Mouse (Mus musculus) neural tube, embryonic 15.5 days (tissue): ENCODE measurements around the gene Fam178b. TPM values are rescaled to one million over a fixed set of nuclear protein-coding genes. Genes with fewer than 3 reads are reported as not detected.

ENCODE experiments used
- ATAC-seq: fragments of 200-750 bp; cut with Nextera tagmentation; 2 replicates; pipeline ENCODE4 v1.8.0; 2017; ENCODE audit warnings: mild to moderate bottlenecking, moderate TSS enrichment, moderate library complexity; ENCODE audit not compliant: low FRiP score
- H3K27ac ChIP-seq: fragments of 300-500 bp; sonication (generic); replicated peaks from 2 replicates; pipeline ENCODE4 v1.5.1; 2015; ENCODE audit warnings: mild to moderate bottlenecking, inconsistent platforms
- H3K27me3 ChIP-seq: fragments of 300-500 bp; sonication (generic); replicated peaks from 2 replicates; pipeline ENCODE4 v1.6.1; 2015; ENCODE audit warnings: inconsistent platforms
- H3K36me3 ChIP-seq: fragments of 300-500 bp; sonication (generic); 2 replicates; pipeline ENCODE4 v1.6.1; 2015; ENCODE audit warnings: inconsistent platforms
- H3K4me1 ChIP-seq: fragments of 300-500 bp; sonication (generic); 2 replicates; pipeline ENCODE4 v1.6.1; 2015; ENCODE audit warnings: inconsistent platforms
- H3K4me2 ChIP-seq: fragments of 300-500 bp; sonication (generic); 2 replicates; pipeline ENCODE4 v1.6.1; 2015; ENCODE audit warnings: inconsistent platforms, mild to moderate bottlenecking, moderate library complexity
- H3K4me3 ChIP-seq: fragments of 300-500 bp; sonication (generic); replicated peaks from 2 replicates; pipeline ENCODE4 v1.5.1; 2015; ENCODE audit warnings: mild to moderate bottlenecking, inconsistent platforms
- H3K9ac ChIP-seq: fragments of 300-500 bp; sonication (generic); replicated peaks from 2 replicates; pipeline ENCODE4 v1.6.1; 2015; ENCODE audit warnings: mild to moderate bottlenecking, inconsistent platforms
- H3K9me3 ChIP-seq: fragments of 300-500 bp; sonication (generic); replicated peaks from 2 replicates; pipeline ENCODE4 v1.6.1; 2016; ENCODE audit warnings: inconsistent platforms
- WGBS: fragments of 180-500 bp; shearing (Covaris S2); methylation state at CpG from one replicate; pipeline ENCODE4 v1.1.7; 2015; ENCODE audit warnings: mixed read lengths; 5-methylcytosine and 5-hydroxymethylcytosine counted together
- microRNA-seq: library from miRNA; unstranded; fragments of <30 nt; microRNA quantifications from one replicate; pipeline ENCODE4, GENCODE M21; 2017
- polyA plus RNA-seq: library from polyadenylated mRNA; unstranded; fragments of >200 nt; fragmentation: Nextera tagmentation; extraction: Ambion mirVana; gene quantifications from 2 replicates; pipeline ENCODE4 v1.2.1, GENCODE M21; 2015

Gene Fam178b
- polyA plus RNA-seq, 1 experiment from 2014 or later: 0.27 TPM

DNA sequence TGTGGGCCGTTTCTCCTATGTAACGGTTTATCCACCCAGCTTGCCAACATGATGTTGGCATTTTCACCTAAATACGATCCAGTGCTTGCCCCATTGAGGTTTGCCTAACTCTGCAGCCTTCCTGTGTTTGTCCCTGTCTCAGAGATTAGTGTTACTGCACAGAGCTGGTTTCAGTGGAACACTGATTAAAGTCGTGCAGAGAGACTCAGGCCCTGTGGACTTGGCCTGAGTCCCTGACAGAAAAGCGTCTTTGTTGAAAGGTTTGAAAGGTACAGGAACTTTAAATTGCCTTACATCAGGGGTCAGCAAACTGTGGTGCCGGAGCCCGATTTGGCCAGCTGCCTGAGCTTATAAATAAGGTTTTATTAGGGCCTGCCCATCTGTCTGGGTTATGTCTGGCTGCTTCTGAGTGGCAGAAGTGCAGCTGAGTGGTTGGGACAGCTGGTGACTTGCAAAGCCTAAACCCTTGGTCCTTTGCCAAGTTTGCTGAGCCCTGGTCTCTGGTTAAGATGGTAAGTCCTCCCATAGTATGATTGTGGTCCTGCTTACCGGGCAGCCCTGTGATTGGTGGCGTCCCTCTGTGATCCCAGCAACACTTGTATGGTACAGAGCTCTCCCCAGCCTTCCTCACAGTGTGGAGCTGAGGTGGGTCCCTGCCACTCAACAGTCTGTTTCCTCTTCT lies 159.5 kb downstream of the Fam178b start:
- Histone ChIP-seq H3K4me1 (peaks cover 16% of the 10 kb centered on the region), H3K27ac (peak overlapping the region; percentile 48), H3K36me3 (peaks cover 77% of the 10 kb centered on the region), H3K4me2 (no peak overlapping the region), H3K4me3 (no peak overlapping the region), H3K9me3 (no peaks in the 10 kb centered on the region), H3K9ac (no peak overlapping the region), H3K27me3 (no peaks in the 10 kb centered on the region)
- WGBS: 34% methylated on average over 9 of the region's 9 CpGs
- ATAC-seq: peak; percentile 28; the same call in 1 of the 2 replicates

DNA sequence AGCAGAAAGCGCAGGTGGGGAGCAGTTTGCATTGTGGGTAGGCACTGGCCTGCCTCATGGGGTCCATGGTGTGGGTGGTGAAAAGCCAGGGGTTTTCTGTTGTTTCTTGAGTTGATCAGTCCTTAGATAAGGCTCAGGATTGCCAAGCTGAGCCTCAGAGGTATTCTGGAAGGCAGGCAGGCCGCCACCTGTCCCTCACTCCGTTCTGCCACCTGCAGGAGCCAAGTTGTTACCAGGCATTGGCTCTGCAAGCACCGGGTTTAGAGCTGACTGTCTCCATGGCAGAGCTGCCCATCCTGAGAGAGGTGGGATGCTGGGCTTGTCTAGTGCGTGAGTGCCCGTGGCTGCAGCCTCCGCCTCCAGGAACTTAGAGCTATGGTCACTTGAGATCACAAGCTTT lies 160.8 kb downstream of the Fam178b start:
- H3K36me3 ChIP-seq: peaks cover 77% of the 10 kb centered on the region
- H3K27ac ChIP-seq: no peak overlapping the region
- no peak overlapping the region for H3K4me2 ChIP-seq
- H3K27me3 ChIP-seq: no peaks in the 10 kb centered on the region
- 92% methylated on average over 7 of the region's 7 CpGs for WGBS
- no peak for ATAC-seq
- no peak overlapping the region for H3K4me3 ChIP-seq
- H3K4me1 ChIP-seq: peaks cover 19% of the 10 kb centered on the region
- no peaks in the 10 kb centered on the region for H3K9me3 ChIP-seq
- no peak overlapping the region for H3K9ac ChIP-seq

GRCm38 (mm10) chr1:36519626-36520025 lies 163.4 kb downstream of the Fam178b start:
- no peak overlapping the region for H3K4me3 ChIP-seq
- H3K4me2 ChIP-seq: no peak overlapping the region
- ATAC-seq: no peak
- H3K36me3 ChIP-seq: peaks cover 52% of the 10 kb centered on the region
- peaks cover 40% of the 10 kb centered on the region for H3K4me1 ChIP-seq
- H3K27me3 ChIP-seq: no peaks in the 10 kb centered on the region
- no peaks in the 10 kb centered on the region for H3K9me3 ChIP-seq
- no peak overlapping the region for H3K9ac ChIP-seq
- H3K27ac ChIP-seq: no peak overlapping the region
- 81% methylated on average over 11 of the region's 11 CpGs for WGBS

- no peak overlapping the region for H3K4me2 ChIP-seq
- peaks cover 49% of the 10 kb centered on the region for H3K4me1 ChIP-seq
- no peak for ATAC-seq
- no peaks in the 10 kb centered on the region for H3K9me3 ChIP-seq
- H3K27ac ChIP-seq: no peak overlapping the region
- H3K36me3 ChIP-seq: peaks cover 40% of the 10 kb centered on the region
- H3K9ac ChIP-seq: no peak overlapping the region
- WGBS: 90% methylated on average over 3 of the region's 3 CpGs
- H3K4me3 ChIP-seq: no peak overlapping the region
- H3K27me3 ChIP-seq: no peaks in the 10 kb centered on the region
Observed at GRCm38 (mm10) chr1:36518259-36518658, 164.7 kb downstream of the Fam178b start.

DNA sequence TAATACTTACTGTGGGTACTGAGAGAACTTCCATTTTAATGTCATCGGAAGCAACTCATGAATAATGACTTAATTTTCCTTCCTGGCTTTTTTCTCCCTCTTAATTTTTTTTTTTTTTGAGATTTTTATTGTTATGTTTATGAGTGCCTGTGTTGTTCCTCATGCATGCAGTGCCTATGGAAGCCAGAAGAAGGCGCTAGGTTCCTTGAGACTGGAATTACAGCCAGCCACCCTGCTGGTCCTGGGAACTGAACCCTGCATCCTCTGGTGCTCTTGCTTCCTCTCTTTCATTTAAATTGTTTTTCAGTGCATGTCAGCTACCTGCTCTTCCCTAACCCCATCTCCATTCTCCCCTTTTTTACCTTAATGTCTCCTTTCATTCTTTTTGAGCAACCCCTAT lies 169.3 kb downstream of the Fam178b start:
- Histone ChIP-seq H3K4me3 (peak overlapping the region; percentile 99), H3K4me2 (peak overlapping the region; percentile 78), H3K4me1 (peaks cover 44% of the 10 kb centered on the region), H3K9me3 (no peaks in the 10 kb centered on the region), H3K36me3 (no peaks in the 10 kb centered on the region; the same call in 1 of the 2 replicates), H3K9ac (peak overlapping the region; percentile 82), H3K27ac (no peak overlapping the region), H3K27me3 (no peaks in the 10 kb centered on the region)
- no peak for ATAC-seq
- WGBS: 29% methylated on average over 2 of the region's 2 CpGs

DNA sequence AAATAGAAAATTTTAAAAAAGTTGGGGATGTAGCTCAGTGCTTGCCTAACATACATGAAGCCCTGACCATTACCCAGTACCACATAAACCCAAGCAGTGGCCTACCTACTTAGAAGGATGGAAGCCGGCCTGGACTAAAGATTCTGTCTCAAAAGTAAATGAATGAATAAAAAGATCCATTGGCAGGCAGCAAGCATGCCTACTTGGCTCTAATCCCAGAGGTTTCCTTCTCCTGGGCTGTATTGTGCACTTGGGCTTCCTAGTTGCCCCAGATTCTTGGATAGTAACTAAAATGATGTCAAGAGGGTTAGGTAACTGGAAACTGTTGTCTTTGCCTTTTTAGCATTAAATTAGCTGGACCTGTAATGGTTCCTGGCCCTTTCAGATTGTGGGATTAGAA lies 169.7 kb downstream of the Fam178b start:
- no peaks in the 10 kb centered on the region for H3K9me3 ChIP-seq
- ATAC-seq: no peak
- H3K9ac ChIP-seq: peak overlapping the region; percentile 82
- no peaks in the 10 kb centered on the region for H3K36me3 ChIP-seq
- H3K27me3 ChIP-seq: no peaks in the 10 kb centered on the region
- peak overlapping the region; percentile 98; the same call in 1 of the 2 replicates for H3K27ac ChIP-seq
- H3K4me2 ChIP-seq: peak overlapping the region; percentile 78
- peak overlapping the region; percentile 99 for H3K4me3 ChIP-seq
- 10% methylated on average over 1 of the region's 1 CpGs for WGBS
- H3K4me1 ChIP-seq: peaks cover 44% of the 10 kb centered on the region

GRCm38 (mm10) chr1:36512966-36513280 lies 170.1 kb downstream of the Fam178b start:
- 1% methylated on average over 16 of the region's 16 CpGs for WGBS
- H3K4me3 ChIP-seq: peak overlapping the region; percentile 99
- no peaks in the 10 kb centered on the region for H3K9me3 ChIP-seq
- H3K27me3 ChIP-seq: no peaks in the 10 kb centered on the region
- peaks cover 44% of the 10 kb centered on the region for H3K4me1 ChIP-seq
- H3K4me2 ChIP-seq: peak overlapping the region; percentile 78
- peak overlapping the region; percentile 98 for H3K27ac ChIP-seq
- ATAC-seq: no peak
- no peaks in the 10 kb centered on the region for H3K36me3 ChIP-seq
- peak overlapping the region; percentile 82 for H3K9ac ChIP-seq

Small RNA genes within 50 kb of the gene (microRNA-seq; reads per million reads assigned to microRNA genes)
- not detected for gene Gm24133

Other genes with a start within 250 kb of the Fam178b start
- 69.4 and 73.6 TPM in 2 replicates for gene Lman2l, start 237.9 kb downstream of the Fam178b start, polyA plus RNA-seq
- 10.6 and 15.0 TPM in 2 replicates for gene Cnnm4, start 211.6 kb downstream of the Fam178b start, polyA plus RNA-seq
- gene Cnnm3, start 171.3 kb downstream of the Fam178b start, polyA plus RNA-seq: 3.1 and 4.5 TPM in 2 replicates
- gene Ankrd23, start 146.3 kb downstream of the Fam178b start, polyA plus RNA-seq: 21.6 and 21.8 TPM in 2 replicates
- 0.36 and 1.2 TPM in 2 replicates for gene Gm42417, start 143.8 kb downstream of the Fam178b start, polyA plus RNA-seq
- 29.4 and 33.0 TPM in 2 replicates for gene Ankrd39, start 135.7 kb downstream of the Fam178b start, polyA plus RNA-seq
- 20.5 and 20.8 TPM in 2 replicates for gene Sema4c, start 124.8 kb downstream of the Fam178b start, polyA plus RNA-seq
- 808 and 899 TPM in 2 replicates for gene Cox5b, start 8.3 kb upstream of the Fam178b start, polyA plus RNA-seq
- 0.32 and 0.74 TPM in 2 replicates for gene 4933424G06Rik, start 27.0 kb upstream of the Fam178b start, polyA plus RNA-seq
- 122 TPM in 2 replicates for gene Actr1b, start 31.2 kb upstream of the Fam178b start, polyA plus RNA-seq
- gene Zap70, start 78.6 kb upstream of the Fam178b start, polyA plus RNA-seq: 1.2 and 5.1 TPM in 2 replicates